Mouse (Mus musculus): ENCODE measurements around the gene Elmod3. TPM values are rescaled to one million over a fixed set of nuclear protein-coding genes. Genes with fewer than 3 reads are reported as not detected.

The Elmod3 gene
- polyA plus RNA-seq, 1 experiment: 8.1 TPM

- TF ChIP-seq CTCF (IDR thresholded peaks at IDR 0.05; ENCODE audit: borderline replicate concordance, insufficient read depth, low read length) (no peak), POLR2A (IDR thresholded peaks at IDR 0.05; ENCODE audit: low read depth, low read length) (no peak)
- H3K27ac ChIP-seq (ENCODE audit: insufficient read depth, low read length): no peak overlapping the region
- no peaks in the 10 kb centered on the region for H3K4me1 ChIP-seq (ENCODE audit: control insufficient read depth, insufficient read depth, low read length)
- no peak overlapping the region for H3K4me3 ChIP-seq (ENCODE audit: insufficient read depth, low read length)
These were observed 16.4 kb downstream of the Elmod3 start for GRCm38 (mm10) chr6:72581625-72582382.

GRCm38 (mm10) chr6:72576041-72576440, 22.2 kb downstream of the Elmod3 start:
- Histone ChIP-seq H3K27ac (ENCODE audit: insufficient read depth, low read length) (no peak overlapping the region), H3K4me1 (ENCODE audit: control insufficient read depth, insufficient read depth, low read length) (no peaks in the 10 kb centered on the region), H3K4me3 (ENCODE audit: insufficient read depth, low read length) (no peak overlapping the region)
- no peak for TF ChIP-seq POLR2A (IDR thresholded peaks at IDR 0.05; ENCODE audit: low read depth, low read length)
- no peak for TF ChIP-seq CTCF (IDR thresholded peaks at IDR 0.05; ENCODE audit: borderline replicate concordance, insufficient read depth, low read length)

GRCm38 (mm10) chr6:72571826-72572225, 26.4 kb downstream of the Elmod3 start:
- no peaks in the 10 kb centered on the region for H3K4me1 ChIP-seq (ENCODE audit: control insufficient read depth, insufficient read depth, low read length)
- TF ChIP-seq POLR2A (IDR thresholded peaks at IDR 0.05; ENCODE audit: low read depth, low read length) (no peak), CTCF (IDR thresholded peaks at IDR 0.05; ENCODE audit: borderline replicate concordance, insufficient read depth, low read length) (no peak)
- H3K27ac ChIP-seq (ENCODE audit: insufficient read depth, low read length): no peak overlapping the region
- H3K4me3 ChIP-seq (ENCODE audit: insufficient read depth, low read length): no peak overlapping the region

- H3K27ac ChIP-seq (ENCODE audit: insufficient read depth, low read length): no peak overlapping the region
- no peaks in the 10 kb centered on the region for H3K4me1 ChIP-seq (ENCODE audit: control insufficient read depth, insufficient read depth, low read length)
- no peak for TF ChIP-seq CTCF (IDR thresholded peaks at IDR 0.05; ENCODE audit: borderline replicate concordance, insufficient read depth, low read length)
- TF ChIP-seq POLR2A (IDR thresholded peaks at IDR 0.05; ENCODE audit: low read depth, low read length): no peak
- H3K4me3 ChIP-seq (ENCODE audit: insufficient read depth, low read length): no peak overlapping the region
These were observed 27.4 kb downstream of the Elmod3 start for GRCm38 (mm10) chr6:72570644-72571397.

GRCm38 (mm10) chr6:72568736-72569135, 29.5 kb downstream of the Elmod3 start:
- no peaks in the 10 kb centered on the region for H3K4me1 ChIP-seq (ENCODE audit: control insufficient read depth, insufficient read depth, low read length)
- TF ChIP-seq CTCF (IDR thresholded peaks at IDR 0.05; ENCODE audit: borderline replicate concordance, insufficient read depth, low read length) (no peak), POLR2A (IDR thresholded peaks at IDR 0.05; ENCODE audit: low read depth, low read length) (no peak)
- H3K27ac ChIP-seq (ENCODE audit: insufficient read depth, low read length): no peak overlapping the region
- H3K4me3 ChIP-seq (ENCODE audit: insufficient read depth, low read length): no peak overlapping the region

- H3K27ac ChIP-seq (ENCODE audit: insufficient read depth, low read length): no peak overlapping the region
- TF ChIP-seq POLR2A (IDR thresholded peaks at IDR 0.05; ENCODE audit: low read depth, low read length) (no peak), CTCF (IDR thresholded peaks at IDR 0.05; ENCODE audit: borderline replicate concordance, insufficient read depth, low read length) (no peak)
These were observed 30.7 kb downstream of the Elmod3 start for GRCm38 (mm10) chr6:72567508-72567907.

GRCm38 (mm10) chr6:72566044-72566443, 32.2 kb downstream of the Elmod3 start:
- Histone ChIP-seq H3K4me1 (ENCODE audit: control insufficient read depth, insufficient read depth, low read length) (no peaks in the 10 kb centered on the region), H3K4me3 (ENCODE audit: insufficient read depth, low read length) (no peak overlapping the region), H3K27ac (ENCODE audit: insufficient read depth, low read length) (no peak overlapping the region)
- TF ChIP-seq POLR2A (IDR thresholded peaks at IDR 0.05; ENCODE audit: low read depth, low read length): no peak
- peak; percentile 48; the same call in 1 of the 2 replicates for TF ChIP-seq CTCF (IDR thresholded peaks at IDR 0.05; ENCODE audit: borderline replicate concordance, insufficient read depth, low read length)

More at GRCm38 (mm10) chr6:72567508-72567907, 30.7 kb downstream of the Elmod3 start:
- Histone ChIP-seq H3K4me1 (ENCODE audit: control insufficient read depth, insufficient read depth, low read length) (no peaks in the 10 kb centered on the region), H3K4me3 (ENCODE audit: insufficient read depth, low read length) (no peak overlapping the region)

- TF ChIP-seq CTCF (IDR thresholded peaks at IDR 0.05; ENCODE audit: borderline replicate concordance, insufficient read depth, low read length) (no peak), POLR2A (IDR thresholded peaks at IDR 0.05; ENCODE audit: low read depth, low read length) (no peak)
- Histone ChIP-seq H3K27ac (ENCODE audit: insufficient read depth, low read length) (no peak overlapping the region), H3K4me1 (ENCODE audit: control insufficient read depth, insufficient read depth, low read length) (no peaks in the 10 kb centered on the region), H3K4me3 (ENCODE audit: insufficient read depth, low read length) (no peak overlapping the region)
These were observed 32.7 kb downstream of the Elmod3 start for GRCm38 (mm10) chr6:72565506-72565905.

- no peak for TF ChIP-seq CTCF (IDR thresholded peaks at IDR 0.05; ENCODE audit: borderline replicate concordance, insufficient read depth, low read length)
- TF ChIP-seq POLR2A (IDR thresholded peaks at IDR 0.05; ENCODE audit: low read depth, low read length): no peak
- no peak overlapping the region for H3K4me3 ChIP-seq (ENCODE audit: insufficient read depth, low read length)
- H3K27ac ChIP-seq (ENCODE audit: insufficient read depth, low read length): no peak overlapping the region
- no peaks in the 10 kb centered on the region for H3K4me1 ChIP-seq (ENCODE audit: control insufficient read depth, insufficient read depth, low read length)
These were observed 35.3 kb downstream of the Elmod3 start for GRCm38 (mm10) chr6:72562894-72563293.

GRCm38 (mm10) chr6:72562486-72562885, 35.7 kb downstream of the Elmod3 start:
- Histone ChIP-seq H3K4me3 (ENCODE audit: insufficient read depth, low read length) (no peak overlapping the region), H3K4me1 (ENCODE audit: control insufficient read depth, insufficient read depth, low read length) (no peaks in the 10 kb centered on the region), H3K27ac (ENCODE audit: insufficient read depth, low read length) (no peak overlapping the region)
- TF ChIP-seq POLR2A (IDR thresholded peaks at IDR 0.05; ENCODE audit: low read depth, low read length) (no peak), CTCF (IDR thresholded peaks at IDR 0.05; ENCODE audit: borderline replicate concordance, insufficient read depth, low read length) (no peak)
